Mouse (Mus musculus): Measurements from ENCODE around the gene Prdm12.

GRCm38 (mm10) chr2:31613781-31614180 lies 26.1 kb upstream of the Prdm12 start:
- TF ChIP-seq USF1 (IDR thresholded peaks at IDR 0.05; ENCODE audit: low read depth) (no peak), E2F4 (IDR thresholded peaks at IDR 0.05; ENCODE audit: insufficient read depth) (no peak)
